Mouse (Mus musculus) layer of hippocampus, adult 9-11 months (tissue): Measurements from ENCODE around the gene Sp1.

Experiments
- DNase-seq: peaks from one replicate; pipeline ENCODE4 v3.0.0; 2022

Gene Sp1

GRCm38 (mm10) chr15:102400476-102401045 lies 5.4 kb upstream of the Sp1 start:
- no peak for DNase-seq

GRCm38 (mm10) chr15:102401278-102401677 lies 4.7 kb upstream of the Sp1 start:
- no peak for DNase-seq

DNA sequence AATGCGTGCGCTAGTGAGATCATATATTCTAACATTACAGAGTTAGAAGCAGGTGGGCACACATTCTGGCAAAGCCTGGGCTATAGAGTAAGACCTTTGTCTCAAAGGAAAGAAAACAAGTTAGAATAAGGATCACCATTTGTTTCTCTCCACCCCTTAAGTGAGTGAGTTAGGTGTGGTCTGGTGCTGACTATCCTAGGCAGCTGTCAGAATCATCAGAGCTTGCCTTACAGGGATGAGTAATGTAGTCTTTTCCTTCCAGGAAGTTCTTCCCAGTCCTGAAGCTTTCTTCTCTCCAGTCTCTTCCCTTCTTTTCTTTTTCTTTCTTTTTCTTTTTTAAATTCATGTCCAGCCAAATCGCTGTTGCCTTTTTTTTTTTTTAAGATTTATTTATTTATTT lies 3.7 kb upstream of the Sp1 start:
- DNase-seq: no peak

GRCm38 (mm10) chr15:102404608-102405488 lies 1.1 kb upstream of the Sp1 start:
- DNase-seq: no peak

- DNase-seq: peak; percentile 79
Observed at GRCm38 (mm10) chr15:102406196-102406911, 411 bp downstream of the Sp1 start.

DNA sequence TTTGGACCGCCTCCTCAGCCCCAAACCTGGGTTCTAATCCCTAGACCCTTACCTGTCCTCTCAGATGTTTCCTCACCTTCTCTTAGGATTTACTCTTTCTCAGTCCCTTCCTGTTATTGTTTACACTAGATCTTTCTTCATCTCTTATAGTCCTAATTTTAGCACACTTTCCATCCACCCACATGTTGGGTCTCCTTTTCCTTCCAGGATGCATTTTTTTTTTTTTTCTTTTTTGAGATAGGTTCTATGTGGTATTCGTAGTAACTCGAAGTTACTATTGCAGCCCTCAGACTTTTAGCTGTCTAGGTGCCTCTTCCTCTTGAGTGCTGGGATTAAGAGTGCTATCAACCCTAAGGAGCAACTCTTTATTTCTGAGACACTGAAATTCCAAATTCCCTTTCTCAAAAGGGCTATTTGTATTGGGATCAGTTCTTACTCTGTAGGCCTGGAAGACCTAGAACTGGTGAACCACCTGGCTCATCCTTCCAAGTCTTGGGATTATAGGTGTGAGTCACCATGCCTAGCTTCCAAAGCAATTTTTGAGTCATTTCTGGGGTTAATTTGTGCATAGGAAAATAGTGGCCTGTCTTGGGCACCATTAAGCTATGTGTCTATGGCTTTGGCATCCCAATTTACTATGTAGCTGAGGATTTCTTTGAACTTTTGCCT lies 1.1 kb downstream of the Sp1 start:
- DNase-seq: no peak

- no peak for DNase-seq
Observed at GRCm38 (mm10) chr15:102407681-102408557, 2.0 kb downstream of the Sp1 start.

DNA sequence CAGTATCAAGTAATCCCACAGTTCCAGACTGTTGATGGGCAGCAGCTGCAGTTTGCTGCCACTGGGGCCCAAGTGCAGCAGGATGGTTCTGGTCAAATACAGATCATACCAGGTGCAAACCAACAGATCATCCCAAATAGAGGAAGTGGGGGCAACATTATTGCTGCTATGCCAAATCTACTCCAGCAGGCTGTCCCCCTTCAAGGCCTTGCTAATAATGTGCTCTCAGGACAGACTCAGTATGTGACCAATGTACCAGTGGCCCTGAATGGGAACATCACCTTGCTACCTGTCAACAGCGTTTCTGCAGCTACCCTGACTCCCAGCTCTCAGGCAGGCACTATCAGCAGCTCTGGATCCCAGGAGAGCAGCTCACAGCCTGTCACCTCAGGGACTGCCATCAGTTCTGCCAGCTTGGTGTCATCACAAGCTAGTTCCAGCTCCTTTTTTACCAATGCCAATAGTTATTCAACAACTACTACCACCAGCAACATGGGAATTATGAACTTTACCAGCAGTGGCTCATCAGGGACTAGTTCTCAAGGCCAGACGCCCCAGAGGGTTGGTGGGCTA lies 2.7 kb downstream of the Sp1 start:
- DNase-seq: no peak

DNA sequence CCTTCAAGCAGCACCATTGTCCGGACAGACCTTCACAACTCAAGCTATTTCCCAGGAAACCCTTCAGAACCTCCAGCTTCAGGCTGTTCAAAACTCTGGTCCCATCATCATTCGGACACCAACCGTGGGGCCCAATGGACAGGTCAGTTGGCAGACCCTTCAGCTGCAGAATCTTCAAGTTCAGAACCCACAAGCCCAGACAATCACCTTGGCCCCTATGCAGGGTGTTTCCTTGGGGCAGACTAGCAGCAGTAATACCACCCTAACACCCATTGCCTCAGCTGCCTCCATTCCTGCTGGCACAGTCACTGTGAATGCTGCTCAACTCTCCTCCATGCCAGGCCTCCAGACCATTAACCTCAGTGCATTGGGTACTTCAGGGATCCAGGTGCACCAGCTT lies 3.3 kb downstream of the Sp1 start:
- no peak for DNase-seq

- no peak for DNase-seq
Observed at GRCm38 (mm10) chr15:102411077-102411476, 5.1 kb downstream of the Sp1 start.

GRCm38 (mm10) chr15:102413687-102414086 lies 7.7 kb downstream of the Sp1 start:
- DNase-seq: no peak

DNA sequence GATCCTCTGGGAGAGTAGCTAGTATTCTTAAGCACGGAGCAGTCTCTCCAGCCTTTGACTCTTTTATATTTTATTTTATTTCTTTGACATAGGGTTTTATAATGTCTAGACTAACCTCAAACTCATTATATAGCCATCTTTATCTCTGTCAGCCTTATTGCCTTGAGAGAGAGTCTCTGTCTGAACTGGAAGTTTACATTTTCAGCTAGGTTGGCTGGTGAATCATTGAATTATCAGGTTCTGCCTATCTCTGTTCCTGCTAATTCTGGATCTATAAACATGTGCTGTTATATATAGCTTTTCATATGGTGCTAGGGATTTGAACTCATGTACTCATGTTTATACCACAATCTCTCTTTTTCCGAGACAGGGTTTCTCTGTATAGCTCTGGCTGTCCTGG lies 11.6 kb downstream of the Sp1 start:
- no peak for DNase-seq

GRCm38 (mm10) chr15:102420986-102421385 lies 15.0 kb downstream of the Sp1 start:
- no peak for DNase-seq

DNA sequence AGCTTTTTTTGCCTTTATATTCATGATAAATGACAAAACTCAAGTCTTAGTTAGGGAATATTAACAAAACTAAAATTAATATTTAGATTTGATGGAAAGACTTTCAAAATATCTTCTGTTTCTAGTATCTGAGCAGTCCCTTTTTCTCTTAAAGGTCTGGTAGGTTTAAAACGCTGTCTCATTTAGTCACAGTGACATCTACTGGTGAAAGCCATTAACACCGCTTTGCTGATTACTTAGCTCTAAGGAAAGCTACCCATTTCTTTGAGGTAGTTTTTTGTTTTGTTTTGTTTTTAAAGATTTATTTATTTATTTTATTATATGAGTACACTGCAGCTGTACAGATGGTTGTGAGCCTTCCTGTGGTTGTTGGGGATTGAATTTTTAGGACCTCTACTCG lies 15.5 kb downstream of the Sp1 start:
- DNase-seq: no peak

DNA sequence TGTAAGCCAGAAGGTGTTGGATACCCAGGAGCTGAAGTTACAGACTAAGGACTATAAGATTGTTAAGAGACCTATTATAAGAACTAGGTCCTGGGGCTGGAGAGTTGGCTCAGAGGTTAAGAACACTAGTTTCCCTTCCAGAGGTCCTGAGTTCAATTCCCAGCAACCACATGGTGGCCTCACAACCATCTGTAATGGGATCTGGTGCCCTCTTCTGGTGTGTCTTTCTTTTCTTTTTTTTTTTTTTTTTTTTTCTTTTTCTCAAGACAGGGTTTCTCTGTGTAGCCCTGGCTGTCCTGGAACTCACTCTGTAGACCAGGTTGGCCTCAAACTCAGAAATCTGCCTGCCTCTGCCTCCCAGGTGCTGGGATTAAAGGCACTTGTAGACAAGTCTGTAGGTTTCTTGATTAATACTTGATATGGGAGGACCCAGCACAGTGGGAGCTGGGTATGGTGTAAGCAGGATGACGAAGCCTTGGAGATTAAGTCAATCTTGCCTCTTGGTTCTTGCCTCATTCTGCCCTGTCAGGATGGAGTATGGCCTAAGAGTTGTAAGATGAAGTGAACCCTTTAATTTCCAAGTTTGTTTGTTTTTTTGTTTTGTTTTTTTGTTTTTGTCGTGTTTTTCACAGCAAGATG lies 17.8 kb downstream of the Sp1 start:
- no peak for DNase-seq

GRCm38 (mm10) chr15:102424657-102425056 lies 18.7 kb downstream of the Sp1 start:
- DNase-seq: no peak

DNA sequence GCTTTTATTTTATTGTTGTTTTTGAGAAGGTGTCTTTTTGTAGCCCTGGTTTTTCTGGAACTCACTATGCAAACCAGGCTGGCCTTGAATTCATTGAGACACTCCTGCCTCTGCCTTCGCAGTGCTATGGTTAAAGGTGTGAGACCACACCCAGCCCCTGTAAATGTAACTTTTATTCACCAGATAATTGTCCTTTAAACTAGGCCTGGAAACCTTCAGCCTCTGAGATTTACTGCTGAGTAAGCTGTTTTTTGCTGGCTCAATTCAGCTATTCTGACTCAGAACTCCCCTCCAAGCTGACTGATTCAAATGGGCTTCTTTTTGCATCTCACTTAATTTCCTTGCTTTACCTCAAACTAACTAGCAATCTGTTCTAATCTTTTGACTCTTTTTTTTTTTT lies 21.0 kb downstream of the Sp1 start:
- no peak for DNase-seq

- DNase-seq: no peak
Observed at GRCm38 (mm10) chr15:102432046-102432445, 26.1 kb downstream of the Sp1 start.

- DNase-seq: no peak
Observed at GRCm38 (mm10) chr15:102433173-102433572, 27.2 kb downstream of the Sp1 start.

GRCm38 (mm10) chr15:102442490-102442889 lies 36.5 kb downstream of the Sp1 start:
- DNase-seq: peak; percentile 84

DNA sequence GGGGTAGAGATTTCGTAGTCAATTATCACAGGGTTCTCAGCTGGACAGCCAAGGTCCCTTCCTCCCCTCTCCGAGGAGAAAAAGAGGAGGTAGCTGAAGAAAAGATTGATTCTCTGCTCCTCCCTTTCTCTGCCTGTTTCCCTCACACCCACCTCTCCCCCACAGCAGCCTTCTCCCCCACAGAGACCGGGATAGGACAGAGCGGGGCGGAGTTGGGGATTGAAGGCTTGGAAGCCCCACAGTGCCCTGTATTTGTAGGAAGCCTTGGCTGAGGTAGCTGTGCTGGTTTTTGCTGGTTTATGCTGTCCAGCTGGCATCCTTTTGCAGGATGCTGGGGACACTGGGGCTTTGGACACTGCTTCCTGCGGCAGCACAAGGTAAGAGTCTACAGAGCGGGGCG lies 39.2 kb downstream of the Sp1 start, which contains the start of gene Amhr2:
Gene Amhr2 (plus strand): TSS at position 222 of the 400 bp plus-strand sequence.
- DNase-seq: no peak
